In the genomic region with DNA sequence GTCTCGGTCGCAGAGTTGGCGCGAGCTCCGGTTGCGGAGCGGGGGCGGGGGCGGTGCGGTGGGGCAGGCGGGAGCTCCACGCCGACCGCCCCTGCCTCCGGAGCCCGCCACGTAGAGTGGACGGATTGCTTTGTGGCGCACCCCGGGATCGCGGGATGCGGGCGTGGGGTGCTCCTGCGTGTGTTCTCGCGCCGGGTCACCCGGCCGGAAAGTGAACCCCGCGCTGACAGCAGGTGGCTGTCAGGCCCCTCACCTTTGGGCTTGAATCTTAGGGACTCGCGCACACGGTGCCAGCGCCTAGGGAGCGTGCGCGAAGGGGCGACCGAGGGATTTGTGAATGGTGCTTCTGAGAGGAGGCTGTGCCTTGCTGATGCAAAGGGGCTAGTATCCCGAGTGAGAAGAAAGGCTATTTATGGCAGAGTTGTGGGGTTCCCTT, we compare ENCODE assay signal across 8 mouse cellular contexts. TPM values are rescaled to one million over a fixed set of nuclear protein-coding genes. Genes with fewer than 3 reads are reported as not detected.
DNase-seq lines count a peak whose midpoint lies in the region; ATAC-seq and TF ChIP-seq lines count a peak whose summit lies in the region.

No protein-coding gene starts in this region.

- H3K27ac ChIP-seq in cortical plate, adult 2 months (ENCODE audit: insufficient read depth, low read length), result no peak overlapping the region
- 0 out of 2 replicates have a peak overlapping the region, but pooled peaks have one; percentile 45 for H3K27ac ChIP-seq in heart, embryonic 15.5 days
- peak overlapping the region; percentile 73 for H3K27ac ChIP-seq in lung, embryonic 15.5 days

- H3K4me1 ChIP-seq in lung, adult 2 months (ENCODE audit: control insufficient read depth, insufficient read depth, low read length), result peaks cover 2% of the 10 kb centered on the region
- no peaks in the 10 kb centered on the region for H3K4me1 ChIP-seq in cortical plate, adult 2 months (ENCODE audit: control insufficient read depth, insufficient read depth, low read length)
- H3K4me1 ChIP-seq in heart, embryonic 15.5 days (replicated peaks), result 0 out of 2 replicates have a peak, but pooled peaks cover 7% of the 10 kb centered on the region
- H3K4me1 ChIP-seq in lung, embryonic 15.5 days, result peaks cover 10% of the 10 kb centered on the region; the same call in 1 of the 2 replicates

- peak; percentile 28; the same call in 1 of the 2 replicates for ATAC-seq in heart, embryonic 15.5 days (replicated peaks; ENCODE audit: insufficient number of reproducible peaks, insufficient read depth, low FRiP score, low read depth)
- peak; percentile 47; the same call in 1 of the 2 replicates for ATAC-seq in lung, embryonic 15.5 days (ENCODE audit: borderline replicate concordance, extremely low read depth, low FRiP score, low TSS enrichment)
- ATAC-seq in monocyte, adult 5-6 weeks (replicated peaks; ENCODE audit: insufficient number of reproducible peaks, low FRiP score, low TSS enrichment, poor library complexity, severe bottlenecking), result no peak

- peaks cover 6% of the 10 kb centered on the region; the same call in 1 of the 2 replicates for H3K27me3 ChIP-seq in heart, embryonic 15.5 days
- H3K27me3 ChIP-seq in lung, embryonic 15.5 days, result 0 out of 2 replicates have a peak, but pooled peaks cover 5% of the 10 kb centered on the region

- no peaks in the 10 kb centered on the region for H3K36me3 ChIP-seq in heart, embryonic 15.5 days
- H3K36me3 ChIP-seq in lung, embryonic 15.5 days, result no peaks in the 10 kb centered on the region

- DNase-seq in lung, adult 2 months, result peak; percentile 44
- no peak for DNase-seq in lung, postnatal 36 days
- DNase-seq in kidney, postnatal 25 days, result peak; percentile 17 to 49
- DNase-seq in retina, postnatal 7 days (ENCODE audit: low read depth, low spot score), result peak; percentile 21

- no peaks in the 10 kb centered on the region for H3K9me3 ChIP-seq in heart, embryonic 15.5 days (replicated peaks)
- H3K9me3 ChIP-seq in lung, embryonic 15.5 days, result no peaks in the 10 kb centered on the region

- H3K4me3 ChIP-seq in lung, adult 2 months (replicated peaks; ENCODE audit: extremely low read depth, low read depth, low read length), result peak overlapping the region; percentile 76
- H3K4me3 ChIP-seq in cortical plate, adult 2 months (ENCODE audit: insufficient read depth, low read length), result peak overlapping the region; percentile 57
- H3K4me3 ChIP-seq in heart, embryonic 15.5 days, result peak overlapping the region; percentile 78
- H3K4me3 ChIP-seq in lung, embryonic 15.5 days, result peak overlapping the region; percentile 80

- H3K9ac ChIP-seq in heart, embryonic 15.5 days, result peak overlapping the region; percentile 60
- H3K9ac ChIP-seq in lung, embryonic 15.5 days, result peak overlapping the region; percentile 67

- H3K4me2 ChIP-seq in heart, embryonic 15.5 days, result peak overlapping the region; percentile 100
- peak overlapping the region; percentile 93 for H3K4me2 ChIP-seq in lung, embryonic 15.5 days

- TF ChIP-seq POLR2A in lung, adult 2 months (IDR thresholded peaks at IDR 0.05; ENCODE audit: borderline replicate concordance, extremely low read depth, low read depth, low read length), result no peak
- TF ChIP-seq POLR2A in cortical plate, adult 2 months (IDR thresholded peaks at IDR 0.05; ENCODE audit: extremely low read depth, insufficient read depth, low read length), result 0 out of 2 replicates have a peak, but pooled peaks have one; percentile 26

- no peak for TF ChIP-seq CTCF in lung, adult 2 months (IDR thresholded peaks at IDR 0.05; ENCODE audit: insufficient read depth, low read length)
- TF ChIP-seq CTCF in cortical plate, adult 2 months (IDR thresholded peaks at IDR 0.05; ENCODE audit: extremely low read depth, insufficient read depth, low read length), result no peak

- under 1% methylated on average over 36 of the region's 42 CpGs for WGBS in lung, adult 2 months
- WGBS in heart, embryonic 15.5 days, result under 1% methylated on average over 42 of the region's 42 CpGs
- WGBS in lung, embryonic 15.5 days, result under 1% methylated on average over 42 of the region's 42 CpGs

RNA-seq across cellular contexts. Expression of a gene that starts 0.7 kb away (rescaled TPM):
- polyA plus RNA-seq in lung, adult 2 months (2012; rRNA removed), result 3.5 and 5.6 TPM in 2 replicates
- polyA plus RNA-seq in cortical plate, adult 2 months (2012; rRNA removed), result 10.1 and 11.7 TPM in 2 replicates
- polyA plus RNA-seq in heart, embryonic 15.5 days (2015; fragmentation: Nextera tagmentation; extraction: Ambion mirVana), result 2.2 and 3.8 TPM in 2 replicates
- 8.6 and 10.2 TPM in 2 replicates for polyA plus RNA-seq in lung, embryonic 15.5 days (2015; fragmentation: Nextera tagmentation; extraction: Ambion mirVana)
- 0.78 TPM in 1 of 3 replicates, not detected in the others for total RNA-seq in monocyte, adult 5-6 weeks (2017)
